Mouse (Mus musculus) brain, adult 2 months (tissue): ENCODE measurements at regions not wholly inside any gene's neighbourhood (a gene's known extent, or its start where the extent isn't known, plus 50 kb on each side); places are given as distances from the start of the nearest gene placed in this dataset.
"Not testable (repeated sequence)": the region's sequence is repeated elsewhere in the genome, so short reads cannot be mapped to it uniquely, and the experiment has no call there.

Source experiments
- DNase-seq: peaks from one replicate; pipeline ENCODE4 v3.0.0; 2011; ENCODE audit warnings: low read depth, low spot score

- DNase-seq = no peak
Measured at GRCm38 (mm10) chr1:160843671-160844070, 50.7 kb upstream of the Rabgap1l start.

- not testable (repeated sequence) for DNase-seq
Measured at GRCm38 (mm10) chr1:160844709-160845108, 51.7 kb upstream of the Rabgap1l start.

GRCm38 (mm10) chr1:160850674-160851073 is 55.5 kb upstream of the Rc3h1 start:
- DNase-seq = no peak

GRCm38 (mm10) chr1:160854410-160854809 is 51.8 kb upstream of the Rc3h1 start:
- peak; percentile 25 for DNase-seq

- DNase-seq = no peak
Measured at GRCm38 (mm10) chr1:160855411-160855810, 50.8 kb upstream of the Rc3h1 start.

- peak; percentile 86 for DNase-seq
Measured at GRCm38 (mm10) chr1:160855926-160856620, 50.1 kb upstream of the Rc3h1 start.
